Mouse (Mus musculus): Measurements from ENCODE around the gene Ppfibp2.

DNA sequence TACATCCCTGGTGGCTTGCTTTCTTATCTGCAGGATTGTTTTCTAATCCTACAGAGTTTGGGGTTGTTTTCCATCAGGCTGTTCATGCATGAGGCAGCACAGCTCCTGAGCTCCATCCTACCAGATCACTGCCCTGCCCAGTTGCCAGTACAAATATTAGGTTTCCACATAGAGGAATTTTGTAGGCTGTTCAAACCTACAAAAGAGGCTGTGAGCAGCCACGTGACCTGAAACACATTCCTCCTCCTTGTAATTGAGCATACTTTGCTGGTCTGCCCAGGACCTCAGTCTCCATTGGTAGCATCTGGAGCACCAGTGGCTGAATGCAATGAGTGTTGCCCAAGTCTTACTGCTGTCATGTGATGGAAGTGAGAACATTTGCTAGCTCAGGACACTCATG, 104.9 kb downstream of the Ppfibp2 start:
- TF ChIP-seq POLR2A (IDR thresholded peaks at IDR 0.05; ENCODE audit: insufficient read depth, low read length) (no peak), CTCF (IDR thresholded peaks at IDR 0.05; ENCODE audit: low read depth, low read length) (no peak)
